Mouse (Mus musculus): ENCODE data around the gene Galnt17. TPM values are rescaled to one million over a fixed set of nuclear protein-coding genes. Genes with fewer than 3 reads are reported as not detected.

Galnt17 gene
- polyA plus RNA-seq, 1 experiment = 0.08 TPM

- no peak overlapping the region for H3ac ChIP-seq (ENCODE audit: control insufficient read depth, insufficient read length)
- TF ChIP-seq TCF3 (IDR thresholded peaks at IDR 0.05; ENCODE audit: insufficient read length, low read depth) (no peak), USF1 (IDR thresholded peaks at IDR 0.05; ENCODE audit: low read depth) (no peak), SRF (IDR thresholded peaks at IDR 0.05; ENCODE audit: control insufficient read depth, insufficient read length, low read depth) (no peak), MAX (IDR thresholded peaks at IDR 0.05; ENCODE audit: low read depth) (no peak), POLR2A (IDR thresholded peaks at IDR 0.05; ENCODE audit: insufficient read length, low read depth) (no peak), CEBPB (IDR thresholded peaks at IDR 0.05; ENCODE audit: insufficient read depth, poor library complexity, severe bottlenecking) (no peak), MYOG (IDR thresholded peaks at IDR 0.05; ENCODE audit: control insufficient read depth in 1 of 3, insufficient read depth in 1 of 3, insufficient read length in 2 of 3, low read depth in 2 of 3) (no peak), REST (IDR thresholded peaks at IDR 0.05; ENCODE audit: insufficient read depth, insufficient read length) (no peak), POLR2AphosphoS2 (IDR thresholded peaks at IDR 0.05; ENCODE audit: insufficient read length, low read depth) (no peak), E2F4 (IDR thresholded peaks at IDR 0.05; ENCODE audit: insufficient read depth) (no peak), TCF12 (IDR thresholded peaks at IDR 0.05; ENCODE audit: insufficient read depth, poor library complexity, severe bottlenecking) (no peak), MYOD1 (IDR thresholded peaks at IDR 0.05; ENCODE audit: control insufficient read depth in 1 of 3, insufficient read length in 2 of 3, low read depth in 2 of 3) (no peak)
- no peaks in the 10 kb centered on the region for H3K79me2 ChIP-seq (ENCODE audit: control insufficient read depth, insufficient read depth)
- no peak overlapping the region for H3K4me3 ChIP-seq
- no peaks in the 10 kb centered on the region for H3K36me3 ChIP-seq (ENCODE audit: control insufficient read depth, insufficient read depth)
- no peak overlapping the region for H3K4me2 ChIP-seq (ENCODE audit: low read depth)
- no peaks in the 10 kb centered on the region for H3K27me3 ChIP-seq (ENCODE audit: control insufficient read depth, insufficient read depth, insufficient read length)
These were observed 393.7 kb downstream of the Galnt17 start for GRCm38 (mm10) chr5:130914606-130915005.

- H3ac ChIP-seq (ENCODE audit: control insufficient read depth, insufficient read length) = no peak overlapping the region
- no peaks in the 10 kb centered on the region for H3K36me3 ChIP-seq (ENCODE audit: control insufficient read depth, insufficient read depth)
- no peak overlapping the region for H3K4me2 ChIP-seq (ENCODE audit: low read depth)
- no peak overlapping the region for H3K4me3 ChIP-seq
- no peaks in the 10 kb centered on the region for H3K79me2 ChIP-seq (ENCODE audit: control insufficient read depth, insufficient read depth)
- H3K27me3 ChIP-seq (ENCODE audit: control insufficient read depth, insufficient read depth, insufficient read length) = no peaks in the 10 kb centered on the region
- TF ChIP-seq MYOD1 (IDR thresholded peaks at IDR 0.05; ENCODE audit: control insufficient read depth in 1 of 3, insufficient read length in 2 of 3, low read depth in 2 of 3) (no peak), POLR2A (IDR thresholded peaks at IDR 0.05; ENCODE audit: insufficient read length, low read depth) (no peak), E2F4 (IDR thresholded peaks at IDR 0.05; ENCODE audit: insufficient read depth) (no peak), CEBPB (IDR thresholded peaks at IDR 0.05; ENCODE audit: insufficient read depth, poor library complexity, severe bottlenecking) (no peak), SRF (IDR thresholded peaks at IDR 0.05; ENCODE audit: control insufficient read depth, insufficient read length, low read depth) (no peak), REST (IDR thresholded peaks at IDR 0.05; ENCODE audit: insufficient read depth, insufficient read length) (no peak), TCF12 (IDR thresholded peaks at IDR 0.05; ENCODE audit: insufficient read depth, poor library complexity, severe bottlenecking) (no peak), MAX (IDR thresholded peaks at IDR 0.05; ENCODE audit: low read depth) (no peak), MYOG (IDR thresholded peaks at IDR 0.05; ENCODE audit: control insufficient read depth in 1 of 3, insufficient read depth in 1 of 3, insufficient read length in 2 of 3, low read depth in 2 of 3) (no peak), POLR2AphosphoS2 (IDR thresholded peaks at IDR 0.05; ENCODE audit: insufficient read length, low read depth) (no peak), USF1 (IDR thresholded peaks at IDR 0.05; ENCODE audit: low read depth) (no peak), TCF3 (IDR thresholded peaks at IDR 0.05; ENCODE audit: insufficient read length, low read depth) (no peak)
These were observed 396.7 kb downstream of the Galnt17 start for GRCm38 (mm10) chr5:130911551-130911950.

- no peaks in the 10 kb centered on the region for H3K27me3 ChIP-seq (ENCODE audit: control insufficient read depth, insufficient read depth, insufficient read length)
These were observed 406.6 kb downstream of the Galnt17 start for GRCm38 (mm10) chr5:130901736-130902135.

GRCm38 (mm10) chr5:130895991-130896390 is 412.3 kb downstream of the Galnt17 start:
- no peak overlapping the region for H3K4me3 ChIP-seq
- no peak overlapping the region for H3ac ChIP-seq (ENCODE audit: control insufficient read depth, insufficient read length)
- no peaks in the 10 kb centered on the region for H3K79me2 ChIP-seq (ENCODE audit: control insufficient read depth, insufficient read depth)
- no peak for TF ChIP-seq POLR2A (IDR thresholded peaks at IDR 0.05; ENCODE audit: insufficient read length, low read depth)
- TF ChIP-seq MYOD1 (IDR thresholded peaks at IDR 0.05; ENCODE audit: control insufficient read depth in 1 of 3, insufficient read length in 2 of 3, low read depth in 2 of 3) = no peak
- no peak overlapping the region for H3K4me2 ChIP-seq (ENCODE audit: low read depth)
- H3K36me3 ChIP-seq (ENCODE audit: control insufficient read depth, insufficient read depth) = no peaks in the 10 kb centered on the region
- H3K27me3 ChIP-seq (ENCODE audit: control insufficient read depth, insufficient read depth, insufficient read length) = no peaks in the 10 kb centered on the region

More at GRCm38 (mm10) chr5:130901736-130902135, 406.6 kb downstream of the Galnt17 start:
- Histone ChIP-seq H3ac (ENCODE audit: control insufficient read depth, insufficient read length) (no peak overlapping the region), H3K4me3 (no peak overlapping the region), H3K4me2 (ENCODE audit: low read depth) (no peak overlapping the region), H3K36me3 (ENCODE audit: control insufficient read depth, insufficient read depth) (no peaks in the 10 kb centered on the region), H3K79me2 (ENCODE audit: control insufficient read depth, insufficient read depth) (no peaks in the 10 kb centered on the region)
- TF ChIP-seq CEBPB (IDR thresholded peaks at IDR 0.05; ENCODE audit: insufficient read depth, poor library complexity, severe bottlenecking) = no peak
- TF ChIP-seq TCF12 (IDR thresholded peaks at IDR 0.05; ENCODE audit: insufficient read depth, poor library complexity, severe bottlenecking) = no peak
- TF ChIP-seq MYOD1 (IDR thresholded peaks at IDR 0.05; ENCODE audit: control insufficient read depth in 1 of 3, insufficient read length in 2 of 3, low read depth in 2 of 3) = no peak
- no peak for TF ChIP-seq USF1 (IDR thresholded peaks at IDR 0.05; ENCODE audit: low read depth)
- TF ChIP-seq POLR2A (IDR thresholded peaks at IDR 0.05; ENCODE audit: insufficient read length, low read depth) = no peak
- no peak for TF ChIP-seq SRF (IDR thresholded peaks at IDR 0.05; ENCODE audit: control insufficient read depth, insufficient read length, low read depth)
- no peak for TF ChIP-seq MAX (IDR thresholded peaks at IDR 0.05; ENCODE audit: low read depth)
- no peak for TF ChIP-seq E2F4 (IDR thresholded peaks at IDR 0.05; ENCODE audit: insufficient read depth)
- TF ChIP-seq MYOG (IDR thresholded peaks at IDR 0.05; ENCODE audit: control insufficient read depth in 1 of 3, insufficient read depth in 1 of 3, insufficient read length in 2 of 3, low read depth in 2 of 3) = no peak
- no peak for TF ChIP-seq REST (IDR thresholded peaks at IDR 0.05; ENCODE audit: insufficient read depth, insufficient read length)
- no peak for TF ChIP-seq POLR2AphosphoS2 (IDR thresholded peaks at IDR 0.05; ENCODE audit: insufficient read length, low read depth)
- TF ChIP-seq TCF3 (IDR thresholded peaks at IDR 0.05; ENCODE audit: insufficient read length, low read depth) = no peak

- no peaks in the 10 kb centered on the region for H3K79me2 ChIP-seq (ENCODE audit: control insufficient read depth, insufficient read depth)
- H3K36me3 ChIP-seq (ENCODE audit: control insufficient read depth, insufficient read depth) = no peaks in the 10 kb centered on the region
- H3K4me2 ChIP-seq (ENCODE audit: low read depth) = no peak overlapping the region
- TF ChIP-seq TCF12 (IDR thresholded peaks at IDR 0.05; ENCODE audit: insufficient read depth, poor library complexity, severe bottlenecking) = no peak
- TF ChIP-seq MYOD1 (IDR thresholded peaks at IDR 0.05; ENCODE audit: control insufficient read depth in 1 of 3, insufficient read length in 2 of 3, low read depth in 2 of 3) = no peak
- TF ChIP-seq TCF3 (IDR thresholded peaks at IDR 0.05; ENCODE audit: insufficient read length, low read depth) = no peak
- TF ChIP-seq CEBPB (IDR thresholded peaks at IDR 0.05; ENCODE audit: insufficient read depth, poor library complexity, severe bottlenecking) = no peak
- no peak for TF ChIP-seq POLR2A (IDR thresholded peaks at IDR 0.05; ENCODE audit: insufficient read length, low read depth)
- no peak for TF ChIP-seq MYOG (IDR thresholded peaks at IDR 0.05; ENCODE audit: control insufficient read depth in 1 of 3, insufficient read depth in 1 of 3, insufficient read length in 2 of 3, low read depth in 2 of 3)
- no peak for TF ChIP-seq REST (IDR thresholded peaks at IDR 0.05; ENCODE audit: insufficient read depth, insufficient read length)
- TF ChIP-seq POLR2AphosphoS2 (IDR thresholded peaks at IDR 0.05; ENCODE audit: insufficient read length, low read depth) = no peak
- TF ChIP-seq MAX (IDR thresholded peaks at IDR 0.05; ENCODE audit: low read depth) = no peak
- TF ChIP-seq SRF (IDR thresholded peaks at IDR 0.05; ENCODE audit: control insufficient read depth, insufficient read length, low read depth) = no peak
- no peak for TF ChIP-seq E2F4 (IDR thresholded peaks at IDR 0.05; ENCODE audit: insufficient read depth)
- TF ChIP-seq USF1 (IDR thresholded peaks at IDR 0.05; ENCODE audit: low read depth) = no peak
- no peak overlapping the region for H3ac ChIP-seq (ENCODE audit: control insufficient read depth, insufficient read length)
- H3K4me3 ChIP-seq = no peak overlapping the region
- no peaks in the 10 kb centered on the region for H3K27me3 ChIP-seq (ENCODE audit: control insufficient read depth, insufficient read depth, insufficient read length)
These were observed 416.6 kb downstream of the Galnt17 start for GRCm38 (mm10) chr5:130891735-130892134.

All from myocyte (in vitro differentiated cells).